ENCODE assay signal across 25 mouse cellular contexts in the genomic region with DNA sequence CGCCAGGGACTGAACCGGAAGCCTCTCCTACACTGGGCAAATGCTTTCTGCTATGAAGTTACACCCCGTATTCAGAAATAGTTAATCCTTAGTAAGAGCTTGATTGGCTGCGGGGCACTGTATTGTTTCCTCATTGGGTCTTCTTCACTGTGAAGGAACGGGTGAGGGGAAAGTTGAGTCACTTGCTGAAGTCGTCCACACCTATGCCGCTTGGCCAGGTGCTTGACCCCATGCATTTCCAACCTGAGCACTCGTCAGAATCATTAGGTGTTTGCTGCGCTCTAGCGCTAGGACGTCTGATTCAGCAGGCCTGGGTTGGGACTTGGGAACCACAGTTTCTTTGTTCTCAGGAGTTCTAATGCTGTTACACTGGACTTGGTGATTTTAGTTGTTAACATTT. TPM values are rescaled to one million over a fixed set of nuclear protein-coding genes. Genes with fewer than 3 reads are reported as not detected.
DNase-seq lines count a peak whose midpoint lies in the region; ATAC-seq and TF ChIP-seq lines count a peak whose summit lies in the region.
"Had no signal": no experiment of that assay in that cellular context is flagged by ENCODE, and none has a peak within 500 bp of the region (broad histone marks: within the 10 kb centered on the region; RNA-seq: fewer than 3 reads in every experiment).

No protein-coding gene starts in this region.

- intact Hi-C loops in heart, postnatal 25 days (cut with DNase I) = no loop called here

- H3K4me2 ChIP-seq in forebrain, embryonic 13.5 days = no peak overlapping the region
- no peak overlapping the region for H3K4me2 ChIP-seq in forebrain, embryonic 15.5 days (replicated peaks)
- H3K4me2 ChIP-seq in heart, embryonic 11.5 days = no peak overlapping the region
- H3K4me2 ChIP-seq: embryonic facial prominence, embryonic 13.5 days; heart, embryonic 15.5 days; hindbrain, embryonic 15.5 days had no signal

- H3K27ac ChIP-seq in forebrain, embryonic 13.5 days = no peak overlapping the region
- H3K27ac ChIP-seq in forebrain, embryonic 15.5 days (replicated peaks) = no peak overlapping the region
- no peak overlapping the region for H3K27ac ChIP-seq in heart, embryonic 11.5 days (ENCODE audit: low read depth, low read length)
- no peak overlapping the region for H3K27ac ChIP-seq in midbrain, embryonic 10.5 days (replicated peaks)
- H3K27ac ChIP-seq: embryonic facial prominence, embryonic 13.5 days; heart, embryonic 10.5 days; heart, embryonic 15.5 days; hindbrain, embryonic 10.5 days; hindbrain, embryonic 15.5 days had no signal

- H3K9ac ChIP-seq in forebrain, embryonic 13.5 days = no peak overlapping the region
- H3K9ac ChIP-seq in forebrain, embryonic 15.5 days (replicated peaks) = no peak overlapping the region
- H3K9ac ChIP-seq in heart, embryonic 11.5 days (ENCODE audit: low read depth, low read length) = no peak overlapping the region
- H3K9ac ChIP-seq: embryonic facial prominence, embryonic 13.5 days; heart, embryonic 15.5 days; hindbrain, embryonic 15.5 days had no signal

- H3K27me3 ChIP-seq in forebrain, embryonic 13.5 days = no peaks in the 10 kb centered on the region
- no peaks in the 10 kb centered on the region for H3K27me3 ChIP-seq in forebrain, embryonic 15.5 days
- H3K27me3 ChIP-seq in heart, embryonic 11.5 days (ENCODE audit: control insufficient read depth, insufficient read depth, low read length) = no peaks in the 10 kb centered on the region
- no peaks in the 10 kb centered on the region for H3K27me3 ChIP-seq in E14TG2a.4 (ENCODE audit: insufficient read depth, low read length)
- no peaks in the 10 kb centered on the region for H3K27me3 ChIP-seq in midbrain, embryonic 10.5 days (ENCODE audit: low read depth, poor library complexity, severe bottlenecking)
- H3K27me3 ChIP-seq: embryonic facial prominence, embryonic 13.5 days; heart, embryonic 15.5 days; hindbrain, embryonic 15.5 days had no signal

- H3K4me3 ChIP-seq in forebrain, embryonic 13.5 days = no peak overlapping the region
- no peak overlapping the region for H3K4me3 ChIP-seq in forebrain, embryonic 15.5 days
- H3K4me3 ChIP-seq in heart, embryonic 11.5 days (ENCODE audit: low read depth, low read length) = no peak overlapping the region
- peak overlapping the region; percentile 27; the same call in 1 of the 2 replicates for H3K4me3 ChIP-seq in E14TG2a.4 (replicated peaks; ENCODE audit: low read length)
- no peak overlapping the region for H3K4me3 ChIP-seq in midbrain, embryonic 10.5 days
- H3K4me3 ChIP-seq: embryonic facial prominence, embryonic 13.5 days; heart, embryonic 10.5 days; heart, embryonic 15.5 days; hindbrain, embryonic 10.5 days; hindbrain, embryonic 15.5 days had no signal

- no peaks in the 10 kb centered on the region for H3K4me1 ChIP-seq in forebrain, embryonic 13.5 days
- no peaks in the 10 kb centered on the region for H3K4me1 ChIP-seq in forebrain, embryonic 15.5 days
- no peaks in the 10 kb centered on the region for H3K4me1 ChIP-seq in heart, embryonic 11.5 days (ENCODE audit: control insufficient read depth, insufficient read depth, low read length)
- H3K4me1 ChIP-seq in E14TG2a.4 (replicated peaks; ENCODE audit: low read depth, low read length) = peaks cover 53% of the 10 kb centered on the region
- no peaks in the 10 kb centered on the region for H3K4me1 ChIP-seq in midbrain, embryonic 10.5 days
- H3K4me1 ChIP-seq: embryonic facial prominence, embryonic 13.5 days; heart, embryonic 10.5 days; hindbrain, embryonic 10.5 days; hindbrain, embryonic 15.5 days had no signal

- WGBS in forebrain, embryonic 13.5 days = 83% methylated on average over 11 of the region's 11 CpGs
- WGBS in forebrain, embryonic 15.5 days = 82% methylated on average over 11 of the region's 11 CpGs
- WGBS in heart, embryonic 11.5 days (ENCODE audit: insufficient replicate concordance) = 85% methylated on average over 11 of the region's 11 CpGs
- 90% methylated on average over 11 of the region's 11 CpGs for WGBS in midbrain, embryonic 10.5 days

- H3K36me3 ChIP-seq in forebrain, embryonic 13.5 days (ENCODE audit: poor library complexity, severe bottlenecking) = peaks cover 72% of the 10 kb centered on the region
- H3K36me3 ChIP-seq in forebrain, embryonic 15.5 days = peaks cover 57% of the 10 kb centered on the region
- peaks cover 31% of the 10 kb centered on the region for H3K36me3 ChIP-seq in heart, embryonic 11.5 days (ENCODE audit: control insufficient read depth, insufficient read depth, low read length)
- H3K36me3 ChIP-seq in E14TG2a.4 (ENCODE audit: insufficient read depth, low read length) = peaks cover 70% of the 10 kb centered on the region
- H3K36me3 ChIP-seq in midbrain, embryonic 10.5 days = peaks cover 98% of the 10 kb centered on the region

- DNase-seq in heart, postnatal 25 days (ENCODE audit: low spot score) = no peak
- DNase-seq in WW6 (ENCODE audit: low read depth, low spot score) = peak; percentile 64
- no peak for DNase-seq in right cerebral cortex, postnatal 14 days
- DNase-seq in midbrain, embryonic 10.5 days (ENCODE audit: low spot score) = no peak
- DNase-seq: adrenal gland, postnatal 14 days; B cell, adult 2 months; cerebellum, adult 11-12 months; cerebellum, adult 9-11 months; cerebellum, postnatal 36 days; gastrocnemius, postnatal 14 days; heart, postnatal 14 days had no signal

- TF ChIP-seq CTCF in E14TG2a.4 (conservative IDR thresholded peaks at IDR 0.05; ENCODE audit: low read length) = no peak

- 0 out of 2 replicates have a peak, but pooled peaks have one; percentile 36 for ATAC-seq in forebrain, embryonic 13.5 days
- no peak for ATAC-seq in forebrain, embryonic 15.5 days (replicated peaks)
- 0 out of 2 replicates have a peak, but pooled peaks have one; percentile 26 for ATAC-seq in heart, embryonic 11.5 days (replicated peaks; ENCODE audit: insufficient number of reproducible peaks, low FRiP score, low TSS enrichment)
- ATAC-seq: activated CD4-positive, CD25-positive, alpha-beta regulatory T cell, adult 4 months; CD4-positive, CD25-positive, alpha-beta regulatory T cell, adult 4 months; forebrain, embryonic 14.5 days; inflammation-experienced regulatory T-cells, adult 6 months; intestine, postnatal 0 days had no signal

- H3K9me3 ChIP-seq in forebrain, embryonic 13.5 days (replicated peaks) = no peaks in the 10 kb centered on the region
- H3K9me3 ChIP-seq in forebrain, embryonic 15.5 days = no peaks in the 10 kb centered on the region
- no peaks in the 10 kb centered on the region for H3K9me3 ChIP-seq in heart, embryonic 11.5 days (replicated peaks; ENCODE audit: control insufficient read depth, low read length)
- H3K9me3 ChIP-seq in E14TG2a.4 (ENCODE audit: low read length) = no peaks in the 10 kb centered on the region
- no peaks in the 10 kb centered on the region for H3K9me3 ChIP-seq in midbrain, embryonic 10.5 days (replicated peaks)
- H3K9me3 ChIP-seq: embryonic facial prominence, embryonic 13.5 days; heart, embryonic 10.5 days; heart, embryonic 15.5 days; hindbrain, embryonic 10.5 days; hindbrain, embryonic 15.5 days had no signal

RNA-seq across cellular contexts. Expression of a gene that starts 41.9 kb away (rescaled TPM):
- 27.9 and 28.1 TPM in 2 replicates for polyA plus RNA-seq in forebrain, embryonic 13.5 days (2015; fragmentation: Nextera tagmentation; extraction: Ambion mirVana)
- polyA plus RNA-seq in forebrain, embryonic 15.5 days (2015; fragmentation: Nextera tagmentation; extraction: Ambion mirVana) = 23.4 and 26.6 TPM in 2 replicates
- polyA plus RNA-seq in heart, embryonic 11.5 days (2014; fragmentation: Nextera tagmentation; extraction: Ambion mirVana) = 17.1 and 26.2 TPM in 2 replicates
- total RNA-seq in heart, postnatal 25 days (2021) = 10 to 100 TPM; 16.6 to 20.1 TPM
- polyA plus RNA-seq in midbrain, embryonic 10.5 days (2016; fragmentation: Nextera tagmentation; extraction: Ambion mirVana) = 36.3 and 39.0 TPM in 2 replicates
